Mouse (Mus musculus): ENCODE measurements around the gene Adgrl1.

GRCm38 (mm10) chr8:83989243-83989642 lies 89.3 kb downstream of the Adgrl1 start:
- no peak for TF ChIP-seq CTCF (IDR thresholded peaks at IDR 0.05 in 2 of 3, conservative IDR thresholded peaks at IDR 0.05 in 1 of 3; ENCODE audit: control insufficient read depth in 1 of 3, insufficient read depth in 1 of 3, low read depth in 2 of 3, low read length in 3 of 3, poor library complexity in 1 of 3, severe bottlenecking in 1 of 3)
- no peak for TF ChIP-seq CHD2 (IDR thresholded peaks at IDR 0.05; ENCODE audit: low read length)
- TF ChIP-seq SIN3A (IDR thresholded peaks at IDR 0.05; ENCODE audit: low read length) = no peak
- TF ChIP-seq MAFK (IDR thresholded peaks at IDR 0.05; ENCODE audit: borderline replicate concordance, low read depth, low read length) = no peak
- TF ChIP-seq ZMIZ1 (IDR thresholded peaks at IDR 0.05; ENCODE audit: low read depth, low read length) = no peak
- TF ChIP-seq ZNF384 (IDR thresholded peaks at IDR 0.05; ENCODE audit: low read depth, low read length) = no peak
- TF ChIP-seq USF1 (IDR thresholded peaks at IDR 0.05; ENCODE audit: low read depth, low read length) = no peak
- no peak for TF ChIP-seq POLR2A (IDR thresholded peaks at IDR 0.05; ENCODE audit: control insufficient read depth in 1 of 2, insufficient read depth in 1 of 2, low read depth in 1 of 2, low read length in 2 of 2, poor library complexity in 1 of 2)
- no peak for TF ChIP-seq ZC3H11A (IDR thresholded peaks at IDR 0.05; ENCODE audit: low read depth, low read length)
- TF ChIP-seq CHD1 (IDR thresholded peaks at IDR 0.05; ENCODE audit: low read depth, low read length) = no peak
- TF ChIP-seq SMC3 (IDR thresholded peaks at IDR 0.05; ENCODE audit: low read depth, low read length) = no peak
- TF ChIP-seq EP300 (IDR thresholded peaks at IDR 0.05; ENCODE audit: low read depth in 1 of 2, low read length in 2 of 2) = no peak
- TF ChIP-seq TAL1 (IDR thresholded peaks at IDR 0.05; ENCODE audit: low read length) = no peak

All from MEL (cell line).